Mouse (Mus musculus): ENCODE measurements around the gene Ren1. TPM values are rescaled to one million over a fixed set of nuclear protein-coding genes. Genes with fewer than 3 reads are reported as not detected.
A peak's percentile ranks its signal among the peaks of the same experiment; 100 is the strongest.

The Ren1 gene
- polyA plus RNA-seq, 1 experiment from 2014 or later: 6.6 TPM

DNA sequence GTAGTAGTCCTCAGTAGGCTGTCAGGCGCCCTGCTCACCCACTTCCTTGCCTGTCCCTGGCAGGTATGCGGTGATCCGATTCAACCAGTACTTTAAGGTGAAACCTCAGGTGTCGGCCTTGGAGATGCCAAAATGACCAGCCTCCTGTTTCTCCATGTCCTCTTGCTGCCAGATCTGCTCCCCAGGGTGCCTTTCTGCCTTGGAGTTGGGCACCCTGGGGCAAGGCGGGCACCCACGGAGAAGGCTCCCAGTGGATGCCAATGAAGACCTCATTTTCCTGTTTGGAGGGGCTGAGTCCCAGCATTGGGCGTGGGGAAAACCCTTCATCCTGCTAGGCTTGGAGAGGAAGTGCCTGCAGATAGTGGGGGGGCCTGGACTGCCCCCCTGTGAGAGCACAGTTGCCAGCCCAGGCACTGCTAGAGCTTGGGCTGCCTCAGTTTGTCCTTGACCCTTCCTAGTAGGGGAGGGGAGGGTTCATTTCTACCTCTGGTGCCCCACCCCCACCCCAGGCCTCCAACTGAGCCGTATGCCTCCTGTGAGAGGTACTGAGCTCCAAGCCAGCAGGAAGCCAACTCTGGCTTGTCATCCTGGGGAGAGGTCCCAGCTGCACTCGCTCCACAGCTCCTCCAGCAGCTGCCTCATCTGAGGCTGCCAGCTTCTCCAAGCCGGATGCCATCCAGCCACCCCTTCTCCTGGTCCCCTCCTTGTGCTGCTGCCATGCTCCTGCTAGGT lies 29.1 kb downstream of the Ren1 start:
- Histone ChIP-seq H3K4me3 (ENCODE audit: low read length) (no peak overlapping the region), H3K27me3 (replicated peaks; ENCODE audit: control insufficient read depth, insufficient read depth, low read length) (no peaks in the 10 kb centered on the region), H3K4me1 (ENCODE audit: control insufficient read depth, insufficient read depth, low read depth, low read length) (peaks cover 7% of the 10 kb centered on the region; the same call in 1 of the 2 replicates), H3K27ac (ENCODE audit: low read depth, low read length) (no peak overlapping the region), H3K9ac (ENCODE audit: low read depth, low read length) (no peak overlapping the region), H3K4me2 (ENCODE audit: low read length) (no peak overlapping the region), H3K9me3 (ENCODE audit: control insufficient read depth, low read length) (no peaks in the 10 kb centered on the region), H3K36me3 (ENCODE audit: control insufficient read depth, insufficient read depth, low read length) (0 out of 2 replicates have a peak, but pooled peaks cover under 1% of the 10 kb centered on the region)
- no peak for ATAC-seq
- 60% methylated on average over 10 of the region's 10 CpGs for WGBS

DNA sequence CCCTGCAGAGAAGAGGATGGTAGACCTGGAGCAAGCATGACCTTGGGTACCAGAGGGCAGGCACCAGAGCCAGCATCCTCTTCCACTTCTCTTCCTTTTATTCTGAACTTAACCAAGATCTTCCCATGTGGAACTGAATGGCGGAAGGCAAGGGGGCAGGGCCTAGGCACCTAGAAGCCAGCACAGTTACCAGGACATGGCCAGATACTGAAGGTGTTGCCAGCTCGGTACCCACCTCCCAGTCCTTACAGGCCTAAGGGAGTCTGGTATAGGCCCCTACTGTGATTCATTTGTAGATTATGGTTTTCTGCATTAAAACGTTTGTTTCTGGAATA lies 29.6 kb downstream of the Ren1 start:
- no peaks in the 10 kb centered on the region for H3K27me3 ChIP-seq (replicated peaks; ENCODE audit: control insufficient read depth, insufficient read depth, low read length)
- H3K36me3 ChIP-seq (ENCODE audit: control insufficient read depth, insufficient read depth, low read length): no peaks in the 10 kb centered on the region
- peaks cover 7% of the 10 kb centered on the region; the same call in 1 of the 2 replicates for H3K4me1 ChIP-seq (ENCODE audit: control insufficient read depth, insufficient read depth, low read depth, low read length)
- 82% methylated on average over 3 of the region's 3 CpGs for WGBS
- no peak overlapping the region for H3K27ac ChIP-seq (ENCODE audit: low read depth, low read length)
- ATAC-seq: no peak
- no peak overlapping the region for H3K4me2 ChIP-seq (ENCODE audit: low read length)
- H3K9ac ChIP-seq (ENCODE audit: low read depth, low read length): no peak overlapping the region
- H3K4me3 ChIP-seq (ENCODE audit: low read length): no peak overlapping the region
- no peaks in the 10 kb centered on the region for H3K9me3 ChIP-seq (ENCODE audit: control insufficient read depth, low read length)

DNA sequence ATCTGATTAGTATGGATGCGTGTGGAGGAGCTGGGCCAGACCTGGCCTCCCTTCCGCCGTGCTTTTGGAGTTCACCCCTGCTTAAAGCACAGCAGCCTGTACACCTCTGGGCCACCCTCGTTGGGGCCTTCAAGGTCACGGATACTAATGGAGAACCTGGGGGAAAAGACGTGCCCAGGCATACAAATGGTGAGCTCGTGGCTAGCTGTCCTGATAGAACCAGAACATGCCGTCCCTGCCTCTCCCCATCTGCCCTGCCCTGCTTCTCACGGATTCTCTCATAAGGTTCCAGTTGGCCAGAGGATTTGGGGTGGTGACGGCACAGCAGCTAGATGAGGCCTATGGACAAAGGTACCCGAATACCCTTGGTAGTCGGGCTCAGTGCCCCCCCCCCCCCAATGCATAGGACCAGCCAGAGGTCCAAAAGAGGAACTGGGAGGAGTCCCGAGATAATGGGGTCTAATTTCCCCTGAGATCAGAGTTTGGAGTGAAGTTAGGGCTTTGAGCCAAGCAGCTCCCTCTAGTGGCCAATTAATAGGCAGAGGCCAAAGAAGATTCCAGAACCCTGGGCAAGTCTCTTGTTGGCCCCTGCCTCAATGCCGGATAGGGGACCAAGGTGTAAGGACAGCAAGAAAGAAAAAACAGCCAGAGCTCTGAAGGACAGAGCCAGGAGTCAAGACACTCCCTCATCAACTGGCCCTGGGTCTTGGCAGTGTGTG lies 30.2 kb downstream of the Ren1 start:
- Histone ChIP-seq H3K27ac (ENCODE audit: low read depth, low read length) (no peak overlapping the region), H3K27me3 (replicated peaks; ENCODE audit: control insufficient read depth, insufficient read depth, low read length) (no peaks in the 10 kb centered on the region), H3K36me3 (ENCODE audit: control insufficient read depth, insufficient read depth, low read length) (no peaks in the 10 kb centered on the region), H3K4me2 (ENCODE audit: low read length) (no peak overlapping the region), H3K9me3 (ENCODE audit: control insufficient read depth, low read length) (no peaks in the 10 kb centered on the region), H3K9ac (ENCODE audit: low read depth, low read length) (no peak overlapping the region), H3K4me1 (ENCODE audit: control insufficient read depth, insufficient read depth, low read depth, low read length) (peaks cover 7% of the 10 kb centered on the region; the same call in 1 of the 2 replicates), H3K4me3 (ENCODE audit: low read length) (no peak overlapping the region)
- WGBS: 71% methylated on average over 14 of the region's 14 CpGs
- ATAC-seq: no peak

DNA sequence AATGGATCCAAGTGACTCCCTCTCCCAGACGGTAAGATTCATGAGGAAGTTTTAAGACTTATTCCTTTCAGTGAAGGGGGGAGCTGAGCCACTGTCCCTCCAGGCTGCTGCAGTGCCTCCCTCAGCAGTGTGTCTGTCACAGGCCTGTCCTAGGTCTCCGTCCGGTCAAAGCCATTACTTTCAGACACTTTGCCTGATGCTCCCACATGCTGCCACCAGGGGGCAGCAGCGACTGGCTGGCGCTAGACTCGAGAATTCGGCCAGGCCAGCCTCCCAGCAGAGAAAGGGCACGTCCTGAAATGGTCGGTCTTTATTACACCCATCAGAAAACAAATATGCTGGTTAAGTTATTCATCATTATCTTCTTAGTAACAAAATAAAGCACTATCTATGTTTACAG lies 31.7 kb downstream of the Ren1 start:
- no peak overlapping the region for H3K27ac ChIP-seq (ENCODE audit: low read depth, low read length)
- no peak overlapping the region for H3K4me3 ChIP-seq (ENCODE audit: low read length)
- no peaks in the 10 kb centered on the region for H3K9me3 ChIP-seq (ENCODE audit: control insufficient read depth, low read length)
- no peak overlapping the region for H3K4me2 ChIP-seq (ENCODE audit: low read length)
- ATAC-seq: peak; percentile 41
- no peak overlapping the region; the same call in 1 of the 2 replicates for H3K9ac ChIP-seq (ENCODE audit: low read depth, low read length)
- WGBS: 7% methylated on average over 9 of the region's 9 CpGs
- no peaks in the 10 kb centered on the region for H3K27me3 ChIP-seq (replicated peaks; ENCODE audit: control insufficient read depth, insufficient read depth, low read length)
- H3K4me1 ChIP-seq (ENCODE audit: control insufficient read depth, insufficient read depth, low read depth, low read length): peaks cover 12% of the 10 kb centered on the region
- H3K36me3 ChIP-seq (ENCODE audit: control insufficient read depth, insufficient read depth, low read length): no peaks in the 10 kb centered on the region

DNA sequence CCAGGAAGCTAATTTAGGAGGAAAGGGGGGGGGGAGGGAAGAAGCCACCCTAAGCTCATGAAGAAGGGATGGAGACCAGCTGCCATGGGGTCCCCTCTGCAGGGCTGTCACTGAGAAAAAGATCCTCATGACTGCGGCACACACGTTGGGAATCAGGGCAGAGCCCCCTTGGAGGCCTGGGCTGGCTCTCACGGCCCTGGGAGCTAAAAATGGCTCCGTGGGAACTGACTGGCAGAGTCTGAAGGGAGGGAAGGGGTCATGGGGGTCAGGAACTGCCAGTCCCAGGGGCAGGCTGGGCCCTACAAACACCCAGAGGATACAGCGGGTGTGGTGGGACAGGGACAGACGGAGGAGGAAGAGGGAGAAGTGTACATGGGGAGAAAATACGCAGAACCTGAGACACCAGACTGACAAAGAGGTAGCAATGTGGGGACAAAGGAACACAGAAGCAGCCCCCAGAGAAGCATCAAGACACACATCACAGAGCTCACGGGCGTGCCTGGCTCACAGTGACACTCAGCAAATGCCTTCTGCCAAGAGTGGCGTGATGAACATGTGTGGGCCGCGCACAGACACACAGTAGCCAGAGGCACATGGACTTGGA lies 32.3 kb downstream of the Ren1 start:
- WGBS: 46% methylated on average over 12 of the region's 12 CpGs

DNA sequence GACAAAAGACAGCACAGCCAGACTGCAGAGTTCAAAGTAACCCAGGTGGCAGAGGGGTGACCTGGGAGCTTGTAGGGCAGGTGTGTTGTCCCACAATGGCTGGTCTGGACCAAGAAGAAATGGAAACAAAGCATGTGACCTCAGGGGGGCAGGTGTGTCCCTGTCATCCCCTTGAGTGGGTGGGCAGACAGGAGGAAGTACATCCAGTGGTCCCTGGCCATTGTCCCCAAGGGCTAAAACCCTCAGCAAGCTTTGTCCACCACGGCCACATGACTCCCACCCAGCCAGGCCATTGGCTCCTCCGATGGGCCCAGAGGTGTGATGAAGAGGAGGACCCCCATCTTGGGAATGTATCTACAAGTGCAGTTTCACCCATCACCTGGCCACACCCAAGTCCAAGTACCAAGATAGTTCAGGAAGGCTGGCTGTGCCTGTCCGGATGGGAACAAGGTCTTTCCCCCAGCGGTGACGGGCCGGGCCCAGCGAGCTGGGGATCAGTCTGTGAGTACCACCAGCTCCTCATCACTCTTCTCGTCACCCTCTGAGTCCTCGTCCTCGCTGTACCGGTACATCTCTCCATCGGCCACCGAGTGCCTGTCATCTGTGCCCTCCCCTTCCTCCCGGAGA lies 33.0 kb downstream of the Ren1 start:
- 89% methylated on average over 14 of the region's 14 CpGs for WGBS
- no peak overlapping the region for H3K27ac ChIP-seq (ENCODE audit: low read depth, low read length)

More for the DNA sequence above, 32.3 kb downstream of the Ren1 start:
- H3K27ac ChIP-seq (ENCODE audit: low read depth, low read length): peak overlapping the region; percentile 54; the same call in 1 of the 2 replicates
- H3K4me1 ChIP-seq (ENCODE audit: control insufficient read depth, insufficient read depth, low read depth, low read length): peaks cover 12% of the 10 kb centered on the region
- ATAC-seq: no peak; the same call in 1 of the 2 replicates
- H3K9ac ChIP-seq (ENCODE audit: low read depth, low read length): peak overlapping the region; percentile 41; the same call in 1 of the 2 replicates
- H3K36me3 ChIP-seq (ENCODE audit: control insufficient read depth, insufficient read depth, low read length): no peaks in the 10 kb centered on the region
- no peaks in the 10 kb centered on the region for H3K27me3 ChIP-seq (replicated peaks; ENCODE audit: control insufficient read depth, insufficient read depth, low read length)
- no peak overlapping the region for H3K4me2 ChIP-seq (ENCODE audit: low read length)
- no peaks in the 10 kb centered on the region for H3K9me3 ChIP-seq (ENCODE audit: control insufficient read depth, low read length)
- no peak overlapping the region for H3K4me3 ChIP-seq (ENCODE audit: low read length)

DNA sequence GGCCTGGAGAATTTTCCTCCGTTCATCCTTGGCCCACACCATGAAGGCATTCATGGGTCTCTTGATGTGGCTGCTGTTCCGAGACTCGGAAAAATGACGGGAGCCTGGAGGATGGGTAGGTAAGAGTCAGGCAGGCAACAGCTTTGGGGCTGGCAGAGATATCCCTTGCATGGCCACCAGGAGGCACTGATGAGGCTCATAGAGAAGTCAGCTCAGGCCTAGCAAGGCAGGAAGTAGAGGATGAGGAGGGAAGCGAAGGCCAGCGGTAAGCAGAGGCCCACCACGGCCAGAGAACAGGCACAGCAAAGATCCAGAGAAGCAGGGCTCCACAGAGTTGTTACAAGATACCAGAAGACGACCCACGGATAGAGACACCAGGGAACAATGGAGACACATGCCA lies 35.2 kb downstream of the Ren1 start:
- H3K9ac ChIP-seq (ENCODE audit: low read depth, low read length): peak overlapping the region; percentile 45
- H3K27ac ChIP-seq (ENCODE audit: low read depth, low read length): no peak overlapping the region
- ATAC-seq: peak; percentile 19; the same call in 1 of the 2 replicates

More for the DNA sequence above, 33.0 kb downstream of the Ren1 start:
- peaks cover 12% of the 10 kb centered on the region for H3K4me1 ChIP-seq (ENCODE audit: control insufficient read depth, insufficient read depth, low read depth, low read length)
- H3K9me3 ChIP-seq (ENCODE audit: control insufficient read depth, low read length): no peaks in the 10 kb centered on the region
- H3K9ac ChIP-seq (ENCODE audit: low read depth, low read length): no peak overlapping the region; the same call in 1 of the 2 replicates
- no peaks in the 10 kb centered on the region for H3K27me3 ChIP-seq (replicated peaks; ENCODE audit: control insufficient read depth, insufficient read depth, low read length)
- no peaks in the 10 kb centered on the region for H3K36me3 ChIP-seq (ENCODE audit: control insufficient read depth, insufficient read depth, low read length)
- no peak overlapping the region for H3K4me3 ChIP-seq (ENCODE audit: low read length)
- no peak overlapping the region for H3K4me2 ChIP-seq (ENCODE audit: low read length)
- no peak for ATAC-seq

DNA sequence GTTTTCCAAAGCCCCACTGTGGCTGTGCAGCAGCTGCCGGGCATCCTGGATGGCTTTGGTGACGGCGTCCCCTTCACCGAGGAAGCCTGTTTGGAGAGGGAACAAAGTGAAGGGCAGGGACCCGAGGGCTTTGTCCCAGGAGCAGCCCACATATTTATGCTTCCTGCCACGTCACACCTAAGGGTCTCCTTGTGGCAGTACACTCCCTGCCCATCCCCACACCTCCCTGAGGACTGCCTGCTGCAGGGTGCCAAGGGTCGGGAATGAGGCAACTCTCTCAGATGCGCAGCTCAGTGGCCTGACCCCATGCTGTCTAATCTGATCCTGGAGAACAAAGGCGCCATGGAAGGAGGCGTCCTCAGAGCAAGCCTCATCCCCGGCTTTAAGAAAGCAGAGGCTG lies 35.9 kb downstream of the Ren1 start:
- Histone ChIP-seq H3K27ac (ENCODE audit: low read depth, low read length) (no peak overlapping the region), H3K27me3 (replicated peaks; ENCODE audit: control insufficient read depth, insufficient read depth, low read length) (no peaks in the 10 kb centered on the region), H3K4me3 (ENCODE audit: low read length) (no peak overlapping the region), H3K36me3 (ENCODE audit: control insufficient read depth, insufficient read depth, low read length) (peaks cover 6% of the 10 kb centered on the region; the same call in 1 of the 2 replicates), H3K9ac (ENCODE audit: low read depth, low read length) (peak overlapping the region; percentile 45; the same call in 1 of the 2 replicates), H3K4me1 (ENCODE audit: control insufficient read depth, insufficient read depth, low read depth, low read length) (peaks cover 12% of the 10 kb centered on the region), H3K9me3 (ENCODE audit: control insufficient read depth, low read length) (no peaks in the 10 kb centered on the region), H3K4me2 (ENCODE audit: low read length) (no peak overlapping the region; the same call in 1 of the 2 replicates)
- ATAC-seq: no peak
- WGBS: 33% methylated on average over 11 of the region's 11 CpGs

More for the DNA sequence above, 35.2 kb downstream of the Ren1 start:
- Histone ChIP-seq H3K9me3 (ENCODE audit: control insufficient read depth, low read length) (no peaks in the 10 kb centered on the region), H3K36me3 (ENCODE audit: control insufficient read depth, insufficient read depth, low read length) (peaks cover 6% of the 10 kb centered on the region; the same call in 1 of the 2 replicates), H3K4me2 (ENCODE audit: low read length) (peak overlapping the region; percentile 27), H3K4me3 (ENCODE audit: low read length) (peak overlapping the region; percentile 6; the same call in 1 of the 2 replicates), H3K4me1 (ENCODE audit: control insufficient read depth, insufficient read depth, low read depth, low read length) (peaks cover 12% of the 10 kb centered on the region), H3K27me3 (replicated peaks; ENCODE audit: control insufficient read depth, insufficient read depth, low read length) (no peaks in the 10 kb centered on the region)
- 38% methylated on average over 9 of the region's 9 CpGs for WGBS
